Mouse (Mus musculus): Measurements from ENCODE around the gene Gab2. TPM values are rescaled to one million over a fixed set of nuclear protein-coding genes. Genes with fewer than 3 reads are reported as not detected.
A peak's percentile ranks its signal among the peaks of the same experiment; 100 is the strongest.

Gene Gab2
- polyA plus RNA-seq, 1 experiment from 2014 or later: 15.2 TPM

DNA sequence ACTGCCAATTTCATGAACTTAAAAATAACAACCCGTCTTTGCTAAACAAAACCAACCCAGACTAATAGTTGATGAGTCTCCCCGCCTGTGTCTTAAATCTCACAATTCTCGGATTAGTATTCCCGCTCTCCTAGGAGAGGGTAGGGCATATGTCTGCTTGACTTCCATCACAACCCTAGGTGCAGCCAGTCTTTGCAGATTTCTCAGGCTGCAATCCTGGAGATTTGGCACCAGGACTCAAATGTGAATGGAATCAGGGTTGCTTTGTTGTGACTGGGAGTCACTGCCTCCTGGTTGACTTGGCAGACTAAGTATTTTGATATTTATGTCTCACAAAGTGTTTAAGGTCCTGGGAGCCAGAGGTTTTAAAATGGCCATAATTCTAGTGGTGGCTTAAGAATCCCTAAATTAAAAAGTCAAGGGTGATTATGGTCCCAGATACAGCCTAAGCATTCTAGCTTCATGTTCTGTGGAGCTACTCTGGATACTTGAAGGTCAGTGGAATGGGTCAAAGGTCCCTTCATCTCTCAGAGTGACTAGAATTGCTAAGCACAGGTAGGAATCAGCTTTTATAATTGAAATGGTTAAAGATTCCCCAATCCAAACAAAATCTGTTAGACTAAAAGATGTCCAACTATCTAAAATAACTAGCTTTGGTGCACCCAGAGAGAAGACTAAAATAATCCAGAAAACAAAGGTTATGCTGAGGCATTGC, 1.6 kb upstream of the Gab2 start:
- no peaks in the 10 kb centered on the region for H3K9me3 ChIP-seq (replicated peaks)
- no peak overlapping the region for H3K4me2 ChIP-seq
- H3K9ac ChIP-seq (replicated peaks): no peak overlapping the region
- no peaks in the 10 kb centered on the region for H3K36me3 ChIP-seq
- no peak overlapping the region for H3K4me3 ChIP-seq (replicated peaks)
- no peak for ATAC-seq (ENCODE audit: low FRiP score)
- H3K27me3 ChIP-seq (replicated peaks): no peaks in the 10 kb centered on the region
- H3K4me1 ChIP-seq: peaks cover 30% of the 10 kb centered on the region
- no peak overlapping the region for H3K27ac ChIP-seq (replicated peaks)
- 77% methylated on average over 4 of the region's 4 CpGs for whole genome bisulfite sequencing

DNA sequence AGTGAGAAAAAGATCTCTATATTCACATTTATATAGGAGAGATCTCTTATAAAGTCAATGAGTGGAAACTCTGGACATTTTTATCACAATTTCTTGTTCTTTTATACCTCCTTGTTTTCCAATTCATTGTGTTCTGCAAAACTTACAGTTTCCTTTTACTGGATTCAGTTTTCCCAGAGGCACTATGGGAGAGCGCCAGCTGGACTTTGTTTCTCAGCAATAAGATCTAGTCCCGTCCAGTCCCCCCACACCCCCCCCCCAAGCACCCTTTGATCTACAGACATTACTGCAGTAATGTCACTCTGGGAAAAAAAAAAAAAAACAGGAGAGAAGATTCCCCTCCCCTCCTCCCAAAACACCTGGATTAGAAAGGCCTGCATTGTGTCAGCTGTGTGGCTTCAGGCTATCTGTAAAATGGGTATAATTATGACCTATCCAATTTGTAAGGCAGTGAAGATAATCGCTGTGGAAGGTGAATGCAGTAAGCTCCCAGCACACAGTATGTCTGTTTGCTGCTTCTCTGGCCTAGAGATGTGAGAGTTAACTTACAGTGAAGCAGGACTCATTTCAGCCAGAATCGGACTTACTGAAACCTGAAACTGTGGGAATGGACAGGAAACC, 655 bp upstream of the Gab2 start:
- ATAC-seq (ENCODE audit: low FRiP score): no peak; the same call in 1 of the 2 replicates
- no peaks in the 10 kb centered on the region for H3K9me3 ChIP-seq (replicated peaks)
- H3K4me2 ChIP-seq: peak overlapping the region; percentile 82
- H3K9ac ChIP-seq (replicated peaks): peak overlapping the region; percentile 84
- peak overlapping the region; percentile 84 for H3K4me3 ChIP-seq (replicated peaks)
- 32% methylated on average over 4 of the region's 4 CpGs for WGBS
- H3K4me1 ChIP-seq: peaks cover 30% of the 10 kb centered on the region
- peak overlapping the region; percentile 83 for H3K27ac ChIP-seq (replicated peaks)
- no peaks in the 10 kb centered on the region for H3K27me3 ChIP-seq (replicated peaks)
- no peaks in the 10 kb centered on the region for H3K36me3 ChIP-seq

DNA sequence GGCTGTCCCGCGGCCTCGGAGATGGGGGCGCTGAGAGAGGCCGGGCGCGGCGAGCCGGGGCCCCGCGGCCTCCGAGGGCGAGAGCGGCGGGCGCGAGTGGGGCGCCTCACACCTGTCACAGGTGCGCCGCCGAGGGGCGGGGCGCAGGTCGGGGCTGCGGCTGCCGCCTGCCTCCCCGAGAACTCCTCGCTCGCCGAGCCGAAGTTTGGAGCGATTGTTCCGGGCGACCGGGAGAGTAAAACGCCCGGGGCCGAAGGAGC, 503 bp downstream of the Gab2 start:
- Histone ChIP-seq H3K36me3 (no peaks in the 10 kb centered on the region), H3K9me3 (replicated peaks) (no peaks in the 10 kb centered on the region), H3K9ac (replicated peaks) (peak overlapping the region; percentile 84), H3K4me1 (peaks cover 30% of the 10 kb centered on the region), H3K27me3 (replicated peaks) (no peaks in the 10 kb centered on the region), H3K27ac (replicated peaks) (peak overlapping the region; percentile 83), H3K4me2 (peak overlapping the region; percentile 82), H3K4me3 (replicated peaks) (peak overlapping the region; percentile 84)
- under 1% methylated on average over 35 of the region's 38 CpGs for WGBS
- ATAC-seq (ENCODE audit: low FRiP score): no peak; the same call in 1 of the 2 replicates

DNA sequence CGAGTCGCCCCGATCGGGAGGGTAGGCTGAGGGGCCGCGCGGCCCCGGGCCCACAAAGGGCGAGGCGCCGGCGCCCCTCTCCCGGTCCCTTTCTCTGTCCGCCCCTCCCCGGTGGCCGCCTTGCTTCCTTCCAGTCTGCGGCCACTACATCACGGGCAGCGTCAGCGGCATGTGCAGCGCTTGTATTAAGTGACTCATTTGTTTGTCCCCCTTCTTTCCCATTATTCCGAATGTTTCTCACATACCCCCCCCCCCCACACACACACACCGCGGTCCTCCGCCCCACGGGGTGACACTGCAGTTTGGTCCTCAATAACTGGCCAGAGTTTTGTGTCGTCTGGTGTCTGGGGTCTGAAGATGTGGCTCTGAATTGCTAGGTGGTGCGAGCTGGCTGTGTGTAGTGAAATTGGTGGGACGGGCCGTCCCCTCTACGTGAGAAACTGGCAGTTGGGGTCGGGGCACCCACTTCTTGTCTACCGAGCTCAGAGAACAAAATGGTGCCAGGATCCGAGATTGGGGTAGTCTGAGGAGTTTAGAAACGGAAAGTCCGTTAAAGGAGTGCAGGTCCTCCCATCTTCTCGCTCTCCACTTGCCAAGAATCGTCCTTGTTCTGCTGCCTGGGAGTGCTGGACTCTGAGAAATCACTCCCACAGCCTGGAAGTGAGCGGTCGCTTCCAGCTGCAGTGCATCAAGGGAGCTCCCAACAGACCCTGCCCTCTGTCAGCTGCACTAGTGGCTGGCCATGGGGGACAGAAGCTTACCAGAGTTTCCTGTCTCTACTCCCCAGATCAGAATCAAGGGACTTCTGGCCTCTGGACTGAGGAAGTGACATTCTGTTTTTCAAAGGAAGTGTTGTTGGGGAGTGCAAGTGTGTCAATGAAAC, 1.1 kb downstream of the Gab2 start:
- ATAC-seq (ENCODE audit: low FRiP score): peak; percentile 60
- Histone ChIP-seq H3K4me2 (peak overlapping the region; percentile 82), H3K27me3 (replicated peaks) (no peaks in the 10 kb centered on the region), H3K4me1 (peaks cover 30% of the 10 kb centered on the region), H3K36me3 (no peaks in the 10 kb centered on the region), H3K9me3 (replicated peaks) (no peaks in the 10 kb centered on the region), H3K4me3 (replicated peaks) (peak overlapping the region; percentile 84), H3K9ac (replicated peaks) (peak overlapping the region; percentile 84), H3K27ac (replicated peaks) (peak overlapping the region; percentile 83)
- under 1% methylated on average over 40 of the region's 40 CpGs for WGBS

DNA sequence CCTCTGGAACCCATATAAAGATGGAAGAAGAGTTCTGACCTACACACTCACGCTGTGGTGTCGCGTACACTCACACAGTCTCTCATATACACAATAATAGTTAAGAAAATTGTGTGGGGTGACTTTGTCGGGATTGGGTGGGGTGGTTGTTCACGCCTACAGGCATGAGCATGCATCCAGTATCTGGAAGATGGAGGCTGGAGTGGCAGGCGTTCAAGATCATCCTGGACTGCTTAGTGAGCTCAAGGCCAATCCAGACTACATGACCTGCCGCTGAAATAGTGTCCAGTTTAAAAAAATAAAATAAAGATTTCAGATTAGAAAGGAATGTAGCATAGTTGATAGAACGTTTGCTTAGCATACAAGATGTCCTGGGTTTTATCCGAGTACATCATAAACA, 2.2 kb downstream of the Gab2 start:
- H3K9ac ChIP-seq (replicated peaks): no peak overlapping the region
- WGBS: 88% methylated on average over 9 of the region's 9 CpGs

DNA sequence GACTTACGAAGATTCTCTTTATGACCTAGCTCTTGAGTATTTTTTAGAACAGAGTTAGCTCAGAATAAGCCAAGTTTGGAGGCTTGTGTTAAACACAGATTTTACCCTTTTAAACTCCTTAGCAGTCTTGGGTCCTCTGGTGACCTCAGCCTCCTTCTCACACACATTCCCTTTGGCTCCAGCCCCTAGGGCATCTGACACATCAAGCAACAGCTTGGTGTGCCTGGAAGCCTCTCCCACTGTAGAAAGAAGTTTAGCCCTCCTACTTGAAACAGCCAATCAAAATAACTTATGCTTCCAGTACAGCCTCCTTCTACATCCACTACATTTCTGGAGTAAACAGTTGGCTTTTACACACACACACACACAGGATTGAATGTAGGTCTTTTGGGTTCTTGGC, 2.8 kb downstream of the Gab2 start:
- H3K4me1 ChIP-seq: peaks cover 23% of the 10 kb centered on the region
- H3K27me3 ChIP-seq (replicated peaks): no peaks in the 10 kb centered on the region
- H3K9me3 ChIP-seq (replicated peaks): no peaks in the 10 kb centered on the region
- WGBS: 100% methylated on average over 1 of the region's 1 CpGs
- no peak for ATAC-seq (ENCODE audit: low FRiP score)
- no peak overlapping the region for H3K4me2 ChIP-seq
- no peak overlapping the region for H3K4me3 ChIP-seq (replicated peaks)
- no peak overlapping the region for H3K27ac ChIP-seq (replicated peaks)
- H3K36me3 ChIP-seq: no peaks in the 10 kb centered on the region
- no peak overlapping the region for H3K9ac ChIP-seq (replicated peaks)

More for the DNA sequence above, 2.2 kb downstream of the Gab2 start:
- Histone ChIP-seq H3K4me3 (replicated peaks) (no peak overlapping the region), H3K4me2 (peak overlapping the region; percentile 82), H3K27me3 (replicated peaks) (no peaks in the 10 kb centered on the region), H3K4me1 (peaks cover 29% of the 10 kb centered on the region), H3K36me3 (no peaks in the 10 kb centered on the region), H3K27ac (replicated peaks) (no peak overlapping the region), H3K9me3 (replicated peaks) (no peaks in the 10 kb centered on the region)
- ATAC-seq (ENCODE audit: low FRiP score): no peak

DNA sequence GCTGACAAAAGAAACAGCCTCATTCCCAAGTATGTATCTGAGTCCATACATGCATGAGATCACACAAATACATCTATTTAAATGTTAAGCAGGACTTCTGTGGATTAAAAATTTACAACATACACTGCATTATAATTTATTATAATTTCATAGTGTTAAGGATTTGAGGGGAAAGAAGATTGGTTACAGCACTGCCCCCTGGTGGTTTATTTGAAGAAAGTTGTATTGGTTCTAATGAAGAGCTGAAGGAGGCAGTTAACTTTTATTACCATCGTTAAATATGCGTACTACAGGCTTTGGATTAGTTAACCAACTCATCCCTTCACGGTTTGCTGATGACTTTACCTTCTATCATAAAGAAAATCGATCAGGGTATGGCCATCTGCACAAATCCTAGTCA, 3.9 kb downstream of the Gab2 start:
- H3K4me2 ChIP-seq: no peak overlapping the region
- 3% methylated on average over 4 of the region's 4 CpGs for WGBS
- H3K4me3 ChIP-seq (replicated peaks): no peak overlapping the region
- peaks cover 20% of the 10 kb centered on the region for H3K4me1 ChIP-seq
- no peak for ATAC-seq (ENCODE audit: low FRiP score)
- no peaks in the 10 kb centered on the region for H3K9me3 ChIP-seq (replicated peaks)
- H3K9ac ChIP-seq (replicated peaks): no peak overlapping the region
- H3K27me3 ChIP-seq (replicated peaks): no peaks in the 10 kb centered on the region
- H3K27ac ChIP-seq (replicated peaks): no peak overlapping the region
- no peaks in the 10 kb centered on the region for H3K36me3 ChIP-seq

DNA sequence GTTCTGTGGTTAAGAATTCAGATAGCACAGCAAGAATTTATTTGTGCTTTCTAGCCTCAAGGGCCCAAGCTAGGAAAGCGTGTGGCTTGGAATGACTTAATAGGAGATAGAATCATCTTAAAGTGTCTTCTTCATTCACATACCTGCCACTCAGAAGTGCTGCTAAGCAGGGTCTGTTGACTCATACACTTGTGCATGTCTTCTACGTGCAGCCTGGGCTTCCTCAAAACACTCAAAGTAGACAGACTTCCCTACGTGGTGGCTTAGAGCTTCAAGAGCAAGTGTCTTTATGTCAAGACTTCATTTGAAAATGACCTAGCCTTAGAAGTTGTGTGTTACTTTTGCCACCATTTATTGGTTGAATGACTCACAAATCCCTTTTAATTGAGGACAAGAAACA, 12.9 kb downstream of the Gab2 start:
- H3K36me3 ChIP-seq: no peaks in the 10 kb centered on the region
- H3K9me3 ChIP-seq (replicated peaks): no peaks in the 10 kb centered on the region
- no peak for ATAC-seq (ENCODE audit: low FRiP score)
- no peaks in the 10 kb centered on the region for H3K27me3 ChIP-seq (replicated peaks)
- H3K9ac ChIP-seq (replicated peaks): no peak overlapping the region
- WGBS: 88% methylated on average over 3 of the region's 3 CpGs
- no peak overlapping the region for H3K4me3 ChIP-seq (replicated peaks)
- no peak overlapping the region for H3K27ac ChIP-seq (replicated peaks)
- H3K4me2 ChIP-seq: no peak overlapping the region
- no peaks in the 10 kb centered on the region for H3K4me1 ChIP-seq

DNA sequence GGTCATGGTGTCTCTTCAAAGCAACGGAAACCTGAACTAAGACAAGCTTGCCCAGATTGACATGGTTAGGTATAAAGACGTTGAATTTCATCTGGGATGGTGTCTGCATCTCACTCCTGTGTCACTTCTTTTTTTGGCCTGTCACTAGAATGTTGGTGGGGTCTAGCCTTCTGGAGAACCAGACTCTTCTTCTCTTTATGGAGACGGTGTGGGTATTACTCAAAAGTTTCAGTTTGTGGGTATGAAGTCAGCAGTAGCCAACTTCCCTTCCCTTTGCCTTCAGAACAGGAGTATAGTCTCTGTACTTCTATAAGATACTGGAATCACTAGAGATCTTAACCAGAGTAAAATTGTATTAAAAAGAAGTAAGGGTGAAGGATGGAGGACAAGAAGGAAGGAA, 26.7 kb downstream of the Gab2 start:
- no peaks in the 10 kb centered on the region for H3K4me1 ChIP-seq
- H3K4me2 ChIP-seq: no peak overlapping the region
- H3K4me3 ChIP-seq (replicated peaks): no peak overlapping the region
- H3K9ac ChIP-seq (replicated peaks): no peak overlapping the region
- WGBS: 95% methylated on average over 3 of the region's 3 CpGs
- no peaks in the 10 kb centered on the region for H3K27me3 ChIP-seq (replicated peaks)
- H3K27ac ChIP-seq (replicated peaks): no peak overlapping the region
- H3K36me3 ChIP-seq: no peaks in the 10 kb centered on the region
- no peaks in the 10 kb centered on the region for H3K9me3 ChIP-seq (replicated peaks)
- no peak for ATAC-seq (ENCODE audit: low FRiP score)

DNA sequence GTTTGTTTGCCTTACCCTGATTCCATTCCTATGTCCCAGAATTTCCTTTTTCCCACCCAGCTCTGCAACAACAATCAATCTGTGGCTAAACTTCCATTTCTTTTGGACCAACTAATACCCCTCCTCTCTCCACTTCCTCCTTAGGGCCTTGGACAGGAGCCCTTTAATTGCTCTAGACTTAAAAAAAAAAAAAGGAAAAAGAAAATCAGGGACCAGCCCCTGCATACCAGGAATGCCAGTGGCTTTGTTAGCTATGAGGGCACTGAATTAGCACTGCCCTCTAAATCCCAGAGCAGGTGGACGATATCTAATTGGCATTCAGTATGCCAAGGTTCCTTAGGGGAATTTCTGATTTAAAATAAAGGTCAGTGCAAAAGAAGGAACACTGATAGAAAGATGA, 47.6 kb downstream of the Gab2 start:
- Histone ChIP-seq H3K4me1 (no peaks in the 10 kb centered on the region), H3K36me3 (peaks cover 4% of the 10 kb centered on the region; the same call in 1 of the 2 replicates), H3K9ac (replicated peaks) (no peak overlapping the region), H3K27me3 (replicated peaks) (no peaks in the 10 kb centered on the region), H3K27ac (replicated peaks) (no peak overlapping the region), H3K4me2 (no peak overlapping the region), H3K9me3 (replicated peaks) (no peaks in the 10 kb centered on the region), H3K4me3 (replicated peaks) (no peak overlapping the region)
- 40% methylated on average over 1 of the region's 1 CpGs for WGBS
- ATAC-seq (ENCODE audit: low FRiP score): no peak

DNA sequence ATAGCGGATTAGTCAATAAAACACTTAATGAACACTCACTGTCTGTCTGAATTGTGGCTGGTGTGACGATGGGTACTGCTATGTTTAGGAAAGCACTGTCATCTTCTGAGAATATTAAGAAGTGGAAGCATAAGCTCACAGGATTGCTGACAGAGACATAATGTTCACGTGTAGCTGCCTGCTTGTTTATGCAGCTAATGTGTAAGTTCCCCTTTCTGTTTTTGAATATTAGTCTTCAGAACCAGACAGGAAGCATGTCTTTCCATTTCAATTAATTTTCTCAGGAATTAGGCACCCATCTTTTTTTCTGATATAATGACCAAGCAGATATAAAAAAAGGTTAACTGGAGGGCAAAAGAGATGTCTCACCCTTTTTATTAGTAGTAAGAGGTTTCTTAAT, 55.1 kb downstream of the Gab2 start:
- Histone ChIP-seq H3K9me3 (replicated peaks) (0 out of 2 replicates have a peak, but pooled peaks cover 5% of the 10 kb centered on the region), H3K4me3 (replicated peaks) (no peak overlapping the region), H3K36me3 (0 out of 2 replicates have a peak, but pooled peaks cover 4% of the 10 kb centered on the region), H3K4me2 (no peak overlapping the region), H3K9ac (replicated peaks) (no peak overlapping the region), H3K27ac (replicated peaks) (no peak overlapping the region), H3K4me1 (no peaks in the 10 kb centered on the region), H3K27me3 (replicated peaks) (no peaks in the 10 kb centered on the region)
- ATAC-seq (ENCODE audit: low FRiP score): no peak
- WGBS: 65% methylated on average over 3 of the region's 3 CpGs
